Mouse (Mus musculus) midbrain, embryonic 16.5 days (tissue): ENCODE measurements at regions not wholly inside any gene's neighbourhood (a gene's known extent, or its start where the extent isn't known, plus 50 kb on each side); places are given as distances from the start of the nearest gene placed in this dataset.

ENCODE experiments used
- ATAC-seq: fragments of 200-750 bp; cut with Nextera tagmentation; 2 replicates; pipeline ENCODE4 v1.8.0; 2017; ENCODE audit warnings: moderate TSS enrichment
- H3K27ac ChIP-seq: fragments of 300-500 bp; sonication (generic); 2 replicates; pipeline ENCODE4 v1.5.1; 2014; ENCODE audit warnings: mild to moderate bottlenecking, low read length, mixed read lengths
- H3K27me3 ChIP-seq: fragments of 300-500 bp; sonication (generic); 2 replicates; pipeline ENCODE4 v1.6.1; 2014; ENCODE audit warnings: low read depth, low read length, mixed read lengths; ENCODE audit not compliant: control insufficient read depth, insufficient read depth
- H3K36me3 ChIP-seq: fragments of 300-500 bp; sonication (generic); 2 replicates; pipeline ENCODE4 v1.6.1; 2014; ENCODE audit warnings: mild to moderate bottlenecking, low read length, moderate library complexity, mixed read lengths; ENCODE audit not compliant: control insufficient read depth, insufficient read depth
- H3K4me1 ChIP-seq: fragments of 300-500 bp; sonication (generic); 2 replicates; pipeline ENCODE4 v1.6.1; 2014; ENCODE audit warnings: mild to moderate bottlenecking, low read length, mixed read lengths; ENCODE audit not compliant: control insufficient read depth, insufficient read depth
- H3K4me2 ChIP-seq: fragments of 300-500 bp; sonication (generic); 2 replicates; pipeline ENCODE4 v1.6.1; 2014; ENCODE audit warnings: mild to moderate bottlenecking, low read length, mixed read lengths
- H3K4me3 ChIP-seq: fragments of 300-500 bp; sonication (generic); 2 replicates; pipeline ENCODE4 v1.5.1; 2014; ENCODE audit warnings: low read depth, mild to moderate bottlenecking, low read length, moderate library complexity, mixed read lengths
- H3K9ac ChIP-seq: fragments of 300-500 bp; sonication (generic); 2 replicates; pipeline ENCODE4 v1.6.1; 2014; ENCODE audit warnings: low read depth, low read length, mixed read lengths
- H3K9me3 ChIP-seq: fragments of 300-500 bp; sonication (generic); replicated peaks from 2 replicates; pipeline ENCODE4 v1.6.1; 2014; ENCODE audit warnings: mild to moderate bottlenecking, low read length, mixed read lengths; ENCODE audit not compliant: control insufficient read depth, poor library complexity, severe bottlenecking
- WGBS: fragments of 180-500 bp; shearing (Covaris S2); extraction: QIAGEN DNeasy Blood & Tissue Kit; methylation state at CpG from one replicate; pipeline ENCODE4 v1.1.7; 2014; 5-methylcytosine and 5-hydroxymethylcytosine counted together

DNA sequence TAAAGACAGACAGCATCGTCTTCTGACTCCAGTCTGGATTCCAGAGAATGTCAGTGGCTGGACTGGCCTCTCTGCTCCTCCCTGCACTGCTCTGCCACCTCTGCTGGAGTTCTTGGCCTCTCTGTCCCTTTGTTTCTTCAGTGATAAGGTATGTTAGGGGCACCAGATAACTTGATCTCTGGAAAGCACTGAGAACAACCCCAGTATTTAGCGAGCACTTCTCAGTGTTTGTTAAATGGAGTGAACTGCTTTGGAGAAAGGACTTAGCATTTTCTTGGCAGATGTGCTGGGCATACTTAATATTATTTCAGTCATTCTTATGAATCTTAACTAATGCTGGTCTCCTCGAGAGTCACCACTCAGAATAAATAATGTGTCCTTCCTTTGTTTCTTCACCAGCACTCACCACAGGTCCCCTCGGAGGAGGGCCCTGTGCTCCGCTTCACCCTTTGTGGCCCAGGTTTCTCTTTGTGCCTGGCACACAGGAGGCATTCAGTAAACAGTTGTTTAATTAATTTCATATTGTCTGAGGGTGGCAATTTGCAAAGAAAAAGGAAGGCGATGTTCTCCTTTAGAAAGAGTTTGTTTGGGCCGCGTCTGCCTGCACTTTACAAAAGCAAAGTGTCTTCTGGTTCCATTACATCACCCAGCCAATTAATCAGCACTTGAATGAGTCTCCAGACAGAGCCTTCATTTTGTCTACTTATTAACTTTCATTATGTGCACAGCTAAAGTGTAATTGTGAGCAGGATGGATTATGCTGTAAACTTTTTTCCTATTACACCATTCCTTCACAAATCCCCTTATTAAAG lies 307.1 kb upstream of the Adamts16 start:
- Histone ChIP-seq H3K4me2 (no peak overlapping the region), H3K4me1 (peaks cover 7% of the 10 kb centered on the region; the same call in 1 of the 2 replicates), H3K27me3 (peaks cover 2% of the 10 kb centered on the region; the same call in 1 of the 2 replicates), H3K36me3 (no peaks in the 10 kb centered on the region), H3K9me3 (no peaks in the 10 kb centered on the region), H3K27ac (0 out of 2 replicates have a peak overlapping the region, but pooled peaks have one; percentile 14), H3K9ac (no peak overlapping the region), H3K4me3 (no peak overlapping the region)
- 14% methylated on average over 8 of the region's 8 CpGs for WGBS
- no peak for ATAC-seq

DNA sequence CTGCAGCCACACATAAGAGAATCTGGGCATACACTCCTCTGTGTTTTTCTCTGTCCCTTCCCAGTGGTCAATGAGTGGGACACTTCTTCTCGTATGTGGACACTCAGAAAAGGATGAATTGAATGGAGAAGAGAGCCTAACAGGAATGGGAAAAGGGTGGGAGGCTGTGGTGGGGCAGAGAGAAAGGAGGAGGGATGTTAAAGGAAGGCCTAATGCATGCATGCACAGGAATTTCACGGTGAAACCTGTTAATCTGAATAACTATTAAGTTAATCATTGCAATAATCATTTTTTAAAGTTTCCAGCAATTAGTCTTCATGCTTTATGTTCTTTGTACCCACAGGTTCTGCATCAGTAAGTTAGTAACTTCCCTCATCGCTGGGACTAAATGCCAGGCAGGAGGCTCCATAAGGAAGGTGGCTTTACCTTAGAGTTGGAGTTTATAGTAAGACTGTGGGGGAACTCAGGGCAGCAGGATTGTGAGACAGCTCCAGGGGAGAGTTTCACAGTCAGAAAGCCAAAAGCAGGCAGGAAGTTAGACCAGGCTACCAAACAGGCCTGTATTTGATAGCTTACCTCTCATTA lies 305.3 kb upstream of the Adamts16 start:
- Histone ChIP-seq H3K27me3 (peaks cover 2% of the 10 kb centered on the region; the same call in 1 of the 2 replicates), H3K27ac (no peak overlapping the region), H3K4me1 (peaks cover 7% of the 10 kb centered on the region; the same call in 1 of the 2 replicates), H3K4me2 (no peak overlapping the region), H3K36me3 (no peaks in the 10 kb centered on the region), H3K9me3 (no peaks in the 10 kb centered on the region), H3K4me3 (no peak overlapping the region), H3K9ac (no peak overlapping the region)
- 74% methylated on average over 3 of the region's 3 CpGs for WGBS
- ATAC-seq = no peak

DNA sequence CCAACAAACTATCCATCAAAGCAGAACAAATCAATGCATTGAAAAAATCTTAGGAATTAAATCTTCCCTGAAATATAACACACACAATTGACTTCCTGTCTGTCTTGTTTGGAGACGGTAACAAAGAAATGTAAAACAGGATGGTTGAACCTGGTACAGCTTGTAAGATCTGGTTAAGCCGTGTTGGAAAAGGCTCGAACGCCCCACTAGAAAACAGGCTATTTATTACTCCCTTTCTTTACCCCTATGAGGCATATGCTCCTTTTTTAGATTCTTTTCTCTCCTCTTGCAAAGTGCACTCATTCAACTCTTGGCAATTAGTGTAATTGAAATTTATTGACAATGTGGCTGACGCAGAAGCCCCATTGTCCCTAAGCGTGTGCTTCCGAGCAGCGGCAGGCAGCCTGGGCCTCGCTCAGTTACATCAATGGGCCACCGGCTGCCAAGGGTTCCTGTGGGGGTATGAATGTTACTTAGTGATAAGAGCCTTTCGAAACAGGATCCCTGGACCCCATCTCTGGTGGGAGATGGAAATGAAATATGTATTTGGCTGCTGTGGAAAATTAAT lies 297.2 kb upstream of the Adamts16 start:
- Histone ChIP-seq H3K27me3 (no peaks in the 10 kb centered on the region), H3K4me1 (peaks cover 3% of the 10 kb centered on the region; the same call in 1 of the 2 replicates), H3K4me2 (no peak overlapping the region), H3K36me3 (no peaks in the 10 kb centered on the region), H3K9ac (no peak overlapping the region), H3K4me3 (no peak overlapping the region), H3K27ac (no peak overlapping the region), H3K9me3 (no peaks in the 10 kb centered on the region)
- peak; percentile 71; the same call in 1 of the 2 replicates for ATAC-seq
- WGBS = 19% methylated on average over 11 of the region's 11 CpGs

- Histone ChIP-seq H3K4me2 (no peak overlapping the region), H3K4me1 (peaks cover 3% of the 10 kb centered on the region; the same call in 1 of the 2 replicates), H3K27ac (no peak overlapping the region), H3K27me3 (no peaks in the 10 kb centered on the region), H3K4me3 (no peak overlapping the region), H3K36me3 (no peaks in the 10 kb centered on the region), H3K9ac (no peak overlapping the region), H3K9me3 (no peaks in the 10 kb centered on the region)
- peak; percentile 32; the same call in 1 of the 2 replicates for ATAC-seq
- 18% methylated on average over 5 of the region's 5 CpGs for WGBS
Observed at GRCm38 (mm10) chr13:71135940-71136632, 294.5 kb upstream of the Adamts16 start.

GRCm38 (mm10) chr13:71121484-71121883 lies 279.9 kb upstream of the Adamts16 start:
- H3K4me2 ChIP-seq = no peak overlapping the region
- ATAC-seq = no peak
- H3K9ac ChIP-seq = no peak overlapping the region
- no peaks in the 10 kb centered on the region for H3K27me3 ChIP-seq
- no peaks in the 10 kb centered on the region for H3K36me3 ChIP-seq
- H3K9me3 ChIP-seq = no peaks in the 10 kb centered on the region; the same call in 1 of the 2 replicates
- WGBS = 33% methylated on average over 1 of the region's 1 CpGs
- no peak overlapping the region for H3K27ac ChIP-seq
- H3K4me1 ChIP-seq = no peaks in the 10 kb centered on the region
- no peak overlapping the region for H3K4me3 ChIP-seq

DNA sequence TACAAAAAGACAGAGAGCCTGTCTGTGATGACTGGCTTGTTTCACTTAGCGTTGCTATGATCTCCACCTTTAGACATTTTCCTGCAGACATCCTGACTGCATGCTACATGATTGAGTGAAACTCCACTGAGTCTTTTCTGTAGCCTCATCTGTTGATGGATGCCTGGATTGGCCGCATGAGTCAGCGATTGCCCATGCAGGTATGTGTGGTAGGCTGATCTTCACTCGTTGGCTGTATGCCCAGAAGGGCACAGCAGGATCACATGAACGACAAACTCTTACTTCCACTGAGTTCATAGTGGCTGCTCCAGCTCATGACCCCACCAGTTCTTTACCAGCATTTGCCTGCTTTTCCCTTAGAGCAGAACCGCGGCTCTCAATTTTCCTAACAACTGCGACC lies 266.6 kb upstream of the Adamts16 start:
- H3K27ac ChIP-seq = no peak overlapping the region
- no peaks in the 10 kb centered on the region for H3K36me3 ChIP-seq
- H3K4me2 ChIP-seq = no peak overlapping the region
- no peak overlapping the region for H3K4me3 ChIP-seq
- ATAC-seq = no peak
- WGBS = 87% methylated on average over 8 of the region's 8 CpGs
- peaks cover 3% of the 10 kb centered on the region for H3K27me3 ChIP-seq
- peaks cover 9% of the 10 kb centered on the region for H3K4me1 ChIP-seq
- H3K9me3 ChIP-seq = no peaks in the 10 kb centered on the region
- H3K9ac ChIP-seq = no peak overlapping the region

DNA sequence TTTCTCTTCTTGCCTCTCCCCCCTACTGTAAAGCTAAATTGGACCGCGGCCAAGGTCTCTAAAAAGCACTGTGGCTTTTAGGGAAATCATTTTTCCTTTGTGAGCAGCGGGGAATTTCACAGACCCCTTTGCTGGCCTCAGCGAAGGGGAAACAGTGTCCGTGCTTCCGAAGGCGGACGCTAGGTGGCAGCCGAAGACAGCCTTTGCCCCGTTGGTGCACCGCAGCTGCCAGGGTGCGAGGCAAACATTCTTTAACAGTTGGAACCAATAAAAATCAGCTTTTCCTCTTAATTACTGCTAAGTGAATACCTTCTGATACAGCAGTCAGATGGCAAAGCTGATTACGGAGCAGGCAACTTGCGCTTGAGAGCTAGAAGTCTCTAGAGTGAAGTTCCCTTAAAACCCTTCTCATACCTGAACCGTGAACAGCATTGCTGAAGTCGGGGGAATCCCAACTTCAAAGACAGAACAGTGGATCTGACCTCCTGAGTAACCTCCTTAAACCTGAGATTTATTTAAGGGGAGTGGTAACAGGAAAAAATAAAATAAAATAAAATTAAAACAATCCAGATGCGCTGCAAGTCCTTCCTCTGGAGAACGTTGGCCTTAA lies 263.7 kb upstream of the Adamts16 start:
- H3K36me3 ChIP-seq = no peaks in the 10 kb centered on the region
- H3K9ac ChIP-seq = peak overlapping the region; percentile 56
- H3K9me3 ChIP-seq = no peaks in the 10 kb centered on the region
- H3K27me3 ChIP-seq = peaks cover 3% of the 10 kb centered on the region
- H3K4me2 ChIP-seq = peak overlapping the region; percentile 61
- H3K4me3 ChIP-seq = peak overlapping the region; percentile 35
- 11% methylated on average over 18 of the region's 18 CpGs for WGBS
- peak overlapping the region; percentile 58; the same call in 1 of the 2 replicates for H3K27ac ChIP-seq
- ATAC-seq = peak; percentile 93
- H3K4me1 ChIP-seq = peaks cover 9% of the 10 kb centered on the region

DNA sequence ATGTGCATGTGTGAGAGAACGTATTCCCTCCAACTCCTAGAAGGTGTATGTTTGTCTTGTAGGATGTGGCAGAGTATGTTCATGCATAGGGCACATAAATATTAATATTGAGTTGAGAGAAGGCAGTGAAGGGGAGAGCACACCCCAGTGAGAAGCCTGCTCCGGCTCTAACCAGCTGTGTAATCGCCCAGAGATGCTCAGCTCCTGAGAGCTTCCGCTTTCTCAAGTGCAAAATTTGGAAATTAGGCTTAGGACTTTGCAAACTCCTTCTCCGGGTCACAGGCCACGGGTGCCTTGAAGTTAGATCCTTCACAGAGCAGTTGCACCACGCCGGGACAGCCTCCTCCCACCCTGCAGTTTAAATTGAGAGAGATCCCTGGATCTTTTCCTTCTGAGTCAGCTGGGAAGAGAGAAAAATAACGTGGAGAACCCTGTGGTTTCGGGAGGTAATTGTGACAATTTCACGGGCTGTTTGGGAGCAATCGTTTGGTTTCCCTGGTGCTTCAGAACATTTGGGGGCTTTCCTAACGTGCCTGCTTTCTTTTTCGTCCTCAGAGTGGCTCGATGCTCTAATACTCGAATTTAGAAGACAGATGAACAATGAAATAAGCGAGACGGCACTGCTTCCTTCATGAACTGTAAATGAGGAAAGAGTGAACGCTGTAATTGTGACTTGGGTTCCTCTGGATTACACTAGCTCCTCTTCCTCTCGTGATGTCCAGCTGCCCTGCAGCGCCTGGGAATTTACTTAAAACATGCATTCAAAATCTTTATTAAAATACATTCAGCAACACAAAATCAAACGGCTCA lies 263.0 kb upstream of the Adamts16 start:
- ATAC-seq = peak; percentile 47
- Histone ChIP-seq H3K9me3 (no peaks in the 10 kb centered on the region), H3K4me2 (peak overlapping the region; percentile 61), H3K27ac (peak overlapping the region; percentile 58), H3K27me3 (peaks cover 3% of the 10 kb centered on the region), H3K4me1 (peaks cover 9% of the 10 kb centered on the region), H3K9ac (peak overlapping the region; percentile 56), H3K4me3 (peak overlapping the region; percentile 35), H3K36me3 (no peaks in the 10 kb centered on the region)
- WGBS = 11% methylated on average over 22 of the region's 22 CpGs
